Mouse (Mus musculus) myocyte (in vitro differentiated cells): ENCODE data around the gene Gm42372. TPM values are rescaled to one million over a fixed set of nuclear protein-coding genes. Genes with fewer than 3 reads are reported as not detected.

ENCODE experiments used
- H3K27me3 ChIP-seq: one replicate; pipeline ENCODE4 v1.6.1; 2011; ENCODE audit not compliant: control insufficient read depth, insufficient read depth, insufficient read length
- H3K36me3 ChIP-seq: one replicate; pipeline ENCODE4 v1.6.1; 2011; ENCODE audit not compliant: control insufficient read depth, insufficient read depth
- H3K4me2 ChIP-seq: one replicate; pipeline ENCODE4 v1.6.1; 2011; ENCODE audit warnings: low read depth, control low read depth
- H3K4me3 ChIP-seq: one replicate; pipeline ENCODE4 v1.5.1; 2011; ENCODE audit warnings: mild to moderate bottlenecking, control low read depth, moderate library complexity
- H3K79me2 ChIP-seq: one replicate; pipeline ENCODE4 v1.6.1; 2011; ENCODE audit not compliant: control insufficient read depth, insufficient read depth
- H3ac ChIP-seq: one replicate; pipeline ENCODE4 v1.6.1; 2011; ENCODE audit not compliant: control insufficient read depth, insufficient read length
- CEBPB ChIP-seq: IDR thresholded peaks from 2 replicates; pipeline ENCODE4 v1.6.1; 2011; ENCODE audit warnings: mild to moderate bottlenecking, moderate library complexity; ENCODE audit not compliant: poor library complexity, insufficient read depth, severe bottlenecking
- E2F4 ChIP-seq: IDR thresholded peaks from one replicate; pipeline ENCODE4 v1.6.1; 2011; ENCODE audit warnings: mild to moderate bottlenecking, control low read depth, moderate library complexity; ENCODE audit not compliant: insufficient read depth
- MAX ChIP-seq: IDR thresholded peaks from one replicate; pipeline ENCODE4 v1.6.1; 2011; ENCODE audit warnings: low read depth, mild to moderate bottlenecking, control low read depth
- MYOD1 ChIP-seq, 3 experiments: IDR thresholded peaks; one replicate each; pipeline ENCODE4 v1.6.1; 2011; ENCODE audit warnings: control low read depth in 2 of 3, low read depth in 2 of 3, mild to moderate bottlenecking in 2 of 3, moderate library complexity in 1 of 3; ENCODE audit not compliant: insufficient read length in 2 of 3, control insufficient read depth in 1 of 3
- MYOG ChIP-seq, 3 experiments: IDR thresholded peaks; one replicate each; pipeline ENCODE4 v1.6.1; 2011; ENCODE audit warnings: control low read depth in 2 of 3, low read depth in 2 of 3, mild to moderate bottlenecking in 2 of 3; ENCODE audit not compliant: insufficient read length in 2 of 3, control insufficient read depth in 1 of 3, insufficient read depth in 1 of 3
- POLR2A ChIP-seq: IDR thresholded peaks from one replicate; pipeline ENCODE4 v1.6.1; 2011; ENCODE audit warnings: low read depth, mild to moderate bottlenecking, control low read depth, moderate library complexity; ENCODE audit not compliant: insufficient read length
- POLR2AphosphoS2 ChIP-seq: IDR thresholded peaks from one replicate; pipeline ENCODE4 v1.6.1; 2011; ENCODE audit warnings: low read depth, control low read depth; ENCODE audit not compliant: insufficient read length
- REST ChIP-seq: IDR thresholded peaks from one replicate; pipeline ENCODE4 v1.6.1; 2011; ENCODE audit warnings: mild to moderate bottlenecking, control low read depth, moderate library complexity; ENCODE audit not compliant: insufficient read depth, insufficient read length
- SRF ChIP-seq: IDR thresholded peaks from one replicate; pipeline ENCODE4 v1.6.1; 2011; ENCODE audit warnings: low read depth; ENCODE audit not compliant: control insufficient read depth, insufficient read length
- TCF12 ChIP-seq: IDR thresholded peaks from one replicate; pipeline ENCODE4 v1.6.1; 2011; ENCODE audit warnings: mild to moderate bottlenecking, control low read depth; ENCODE audit not compliant: poor library complexity, insufficient read depth, severe bottlenecking
- TCF3 ChIP-seq: IDR thresholded peaks from one replicate; pipeline ENCODE4 v1.6.1; 2011; ENCODE audit warnings: low read depth, control low read depth; ENCODE audit not compliant: insufficient read length
- USF1 ChIP-seq: IDR thresholded peaks from one replicate; pipeline ENCODE4 v1.6.1; 2011; ENCODE audit warnings: low read depth, mild to moderate bottlenecking, control low read depth, moderate library complexity
- polyA plus RNA-seq: library from polyadenylated mRNA; unstranded; fragments of >200 nt; fragmentation: generic; extraction: Trizol; gene quantifications from one replicate; pipeline ENCODE4 v1.2.1, GENCODE M21; 2012; ENCODE audit warnings: missing spikeins

Gene Gm42372
- polyA plus RNA-seq, 1 experiment, result not detected

DNA sequence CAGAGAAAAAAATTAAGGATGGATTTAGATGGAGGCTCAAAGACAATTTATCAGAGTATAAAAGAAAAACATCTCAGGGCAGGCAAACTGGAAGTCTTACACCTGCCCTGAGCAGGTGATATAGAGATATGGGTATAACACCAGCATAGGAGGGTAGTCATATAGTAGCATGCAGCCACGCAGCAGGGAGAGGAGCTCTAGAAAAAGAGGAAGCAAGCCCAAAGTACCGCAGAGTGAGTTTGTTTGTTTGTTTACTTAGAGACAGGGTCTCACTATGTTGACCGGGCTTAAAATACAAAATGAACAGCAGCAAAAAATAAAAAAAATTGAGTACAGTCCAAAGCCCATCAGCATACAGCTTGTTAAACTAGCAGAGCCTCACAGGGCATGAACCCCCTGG is 11.7 kb upstream of the Gm42372 start:
- Histone ChIP-seq H3ac (no peak overlapping the region), H3K4me2 (no peak overlapping the region), H3K4me3 (no peak overlapping the region), H3K27me3 (no peaks in the 10 kb centered on the region), H3K36me3 (no peaks in the 10 kb centered on the region), H3K79me2 (no peaks in the 10 kb centered on the region)
- TF ChIP-seq MYOG (IDR thresholded peaks at IDR 0.05; ENCODE audit: control insufficient read depth in 1 of 3, insufficient read depth in 1 of 3, insufficient read length in 2 of 3, low read depth in 2 of 3), result no peak
- no peak for TF ChIP-seq SRF
- TF ChIP-seq POLR2AphosphoS2, result no peak
- TF ChIP-seq CEBPB, result no peak
- no peak for TF ChIP-seq USF1
- TF ChIP-seq POLR2A, result no peak
- TF ChIP-seq MAX, result no peak
- no peak for TF ChIP-seq TCF3
- TF ChIP-seq REST, result no peak
- TF ChIP-seq TCF12, result no peak
- no peak for TF ChIP-seq MYOD1 (IDR thresholded peaks at IDR 0.05; ENCODE audit: control insufficient read depth in 1 of 3, insufficient read length in 2 of 3, low read depth in 2 of 3)
- no peak for TF ChIP-seq E2F4

DNA sequence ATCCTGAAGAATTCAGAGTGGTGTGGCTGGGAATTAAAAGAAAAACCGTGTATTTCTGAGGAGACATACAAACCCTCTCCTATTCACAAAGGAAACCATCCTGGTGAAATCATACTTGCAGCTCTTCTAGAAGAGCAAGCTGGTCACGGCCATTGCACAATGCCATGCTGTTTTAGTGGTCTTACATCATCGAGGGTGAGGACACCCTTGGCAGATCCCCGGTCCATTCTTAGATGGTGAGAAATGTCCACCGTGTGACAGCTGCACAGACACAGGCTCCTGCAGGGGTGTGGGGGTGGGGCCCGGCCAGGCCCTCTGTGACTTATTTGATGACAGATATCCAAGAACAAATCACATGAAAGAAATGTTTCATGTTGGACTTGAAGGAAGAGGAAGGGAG is 8.9 kb upstream of the Gm42372 start:
- peak overlapping the region; percentile 37 for H3K4me2 ChIP-seq
- H3K36me3 ChIP-seq, result no peaks in the 10 kb centered on the region
- no peak overlapping the region for H3ac ChIP-seq
- TF ChIP-seq MYOG (IDR thresholded peaks at IDR 0.05; ENCODE audit: control insufficient read depth in 1 of 3, insufficient read depth in 1 of 3, insufficient read length in 2 of 3, low read depth in 2 of 3) (peak; percentile 60 to 94 (median 90)), CEBPB (peak; percentile 100), POLR2AphosphoS2 (no peak), SRF (no peak), USF1 (no peak), E2F4 (no peak), MAX (peak; percentile 54), MYOD1 (IDR thresholded peaks at IDR 0.05; ENCODE audit: control insufficient read depth in 1 of 3, insufficient read length in 2 of 3, low read depth in 2 of 3) (peak in 2 of 3 experiments; percentile 87 to 96), POLR2A (no peak), REST (no peak), TCF3 (no peak), TCF12 (peak; percentile 89)
- H3K4me3 ChIP-seq, result no peak overlapping the region
- H3K79me2 ChIP-seq, result no peaks in the 10 kb centered on the region
- H3K27me3 ChIP-seq, result no peaks in the 10 kb centered on the region

DNA sequence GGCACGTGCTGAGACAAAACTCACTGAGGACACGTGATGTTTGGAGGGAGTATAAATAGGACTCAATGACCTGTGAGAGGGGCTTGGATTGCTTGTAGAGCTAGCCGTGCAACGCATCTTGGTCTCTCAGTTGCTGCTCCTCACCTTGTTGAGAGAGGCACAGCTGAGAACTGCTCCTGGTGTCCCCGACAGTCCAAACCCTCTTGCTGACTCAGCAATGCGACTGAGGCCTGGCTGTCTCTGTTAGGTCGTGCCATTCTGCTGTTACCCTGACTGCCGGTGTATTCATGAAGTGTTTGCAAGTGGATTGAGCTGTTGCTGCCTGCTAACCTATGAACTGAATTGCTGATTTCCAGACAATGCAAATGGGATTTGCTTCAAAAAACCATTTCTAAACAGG is 6.6 kb upstream of the Gm42372 start:
- no peak for TF ChIP-seq POLR2A
- TF ChIP-seq MYOG (IDR thresholded peaks at IDR 0.05; ENCODE audit: control insufficient read depth in 1 of 3, insufficient read depth in 1 of 3, insufficient read length in 2 of 3, low read depth in 2 of 3), result no peak
- no peak for TF ChIP-seq SRF
- TF ChIP-seq MYOD1 (IDR thresholded peaks at IDR 0.05; ENCODE audit: control insufficient read depth in 1 of 3, insufficient read length in 2 of 3, low read depth in 2 of 3), result no peak
- no peak for TF ChIP-seq TCF12
- no peak for TF ChIP-seq USF1
- no peak for TF ChIP-seq MAX
- TF ChIP-seq POLR2AphosphoS2, result no peak
- TF ChIP-seq CEBPB, result no peak
- H3K27me3 ChIP-seq, result no peaks in the 10 kb centered on the region
- H3K36me3 ChIP-seq, result no peaks in the 10 kb centered on the region
- no peaks in the 10 kb centered on the region for H3K79me2 ChIP-seq
- H3ac ChIP-seq, result no peak overlapping the region
- no peak overlapping the region for H3K4me3 ChIP-seq
- no peak overlapping the region for H3K4me2 ChIP-seq

DNA sequence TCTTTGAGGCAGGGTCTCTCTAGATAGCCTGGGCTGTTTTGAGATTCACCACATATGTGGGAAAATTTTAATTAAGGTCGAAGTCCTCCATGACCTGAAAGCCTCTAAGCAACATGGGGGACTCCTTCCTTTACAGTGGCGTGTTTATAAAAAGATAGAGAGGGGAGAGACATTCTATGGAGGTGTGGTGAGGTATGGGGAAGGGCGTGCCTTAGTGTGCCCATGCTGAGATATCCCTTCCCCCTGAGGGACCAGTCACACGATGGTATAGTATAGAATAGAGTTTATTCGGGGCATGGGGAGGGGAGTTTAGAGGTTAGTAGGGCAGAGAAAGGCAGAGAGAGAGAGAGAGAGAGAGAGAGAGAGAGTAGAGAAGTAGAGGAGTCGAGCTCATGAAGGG is 4.7 kb upstream of the Gm42372 start:
- Histone ChIP-seq H3K4me3 (no peak overlapping the region), H3K36me3 (no peaks in the 10 kb centered on the region), H3K4me2 (no peak overlapping the region), H3K27me3 (no peaks in the 10 kb centered on the region), H3K79me2 (no peaks in the 10 kb centered on the region), H3ac (no peak overlapping the region)
- TF ChIP-seq POLR2AphosphoS2 (no peak), SRF (no peak), USF1 (no peak), TCF12 (no peak), MAX (no peak), MYOD1 (IDR thresholded peaks at IDR 0.05; ENCODE audit: control insufficient read depth in 1 of 3, insufficient read length in 2 of 3, low read depth in 2 of 3) (no peak), E2F4 (no peak), MYOG (IDR thresholded peaks at IDR 0.05; ENCODE audit: control insufficient read depth in 1 of 3, insufficient read depth in 1 of 3, insufficient read length in 2 of 3, low read depth in 2 of 3) (no peak), TCF3 (no peak), CEBPB (no peak), POLR2A (no peak), REST (no peak)
